Mouse (Mus musculus): ENCODE results near the gene Slc27a2. TPM values are rescaled to one million over a fixed set of nuclear protein-coding genes. Genes with fewer than 3 reads are reported as not detected.

Gene Slc27a2
- polyA plus RNA-seq, 1 experiment from 2014 or later, result 6.0 TPM

- Histone ChIP-seq H3K9me3 (no peaks in the 10 kb centered on the region), H3K27me3 (no peaks in the 10 kb centered on the region), H3K4me3 (no peak overlapping the region), H3K4me2 (no peak overlapping the region), H3K27ac (replicated peaks) (no peak overlapping the region), H3K4me1 (replicated peaks) (no peaks in the 10 kb centered on the region), H3K9ac (no peak overlapping the region), H3K36me3 (no peaks in the 10 kb centered on the region)
- no peak for ATAC-seq (ENCODE audit: low read depth)
- 33% methylated on average over 8 of the region's 8 CpGs for WGBS
Measured at GRCm38 (mm10) chr2:126618470-126619179, 66.4 kb downstream of the Slc27a2 start.

- H3K4me1 ChIP-seq (replicated peaks), result no peaks in the 10 kb centered on the region
- H3K4me2 ChIP-seq, result no peak within 1 kb of the TSS
- no peak within 1 kb of the TSS for H3K9ac ChIP-seq
- WGBS, result 84% methylated on average over 14 of the region's 14 CpGs
- H3K9me3 ChIP-seq, result no peaks in the 10 kb centered on the region
- H3K27me3 ChIP-seq, result no peaks in the 10 kb centered on the region
- H3K4me3 ChIP-seq, result no peak within 1 kb of the TSS
- no peak within 1 kb of the TSS for H3K27ac ChIP-seq (replicated peaks)
- no peak for ATAC-seq (ENCODE audit: low read depth)
- H3K36me3 ChIP-seq, result no peaks in the 10 kb centered on the region
Measured at GRCm38 (mm10) chr2:126619249-126619704, 67.1 kb downstream of the Slc27a2 start, which contains the start of gene Hdc. Gene Hdc (minus strand): TSS chr2:126619299.

GRCm38 (mm10) chr2:126622455-126622854 lies 70.2 kb downstream of the Slc27a2 start:
- no peak overlapping the region for H3K4me3 ChIP-seq
- WGBS, result 78% methylated on average over 2 of the region's 2 CpGs
- no peaks in the 10 kb centered on the region for H3K4me1 ChIP-seq (replicated peaks)

GRCm38 (mm10) chr2:126623138-126623537 lies 70.9 kb downstream of the Slc27a2 start:
- no peaks in the 10 kb centered on the region for H3K4me1 ChIP-seq (replicated peaks)
- H3K9ac ChIP-seq, result no peak overlapping the region
- no peak overlapping the region for H3K27ac ChIP-seq (replicated peaks)
- no peaks in the 10 kb centered on the region for H3K27me3 ChIP-seq
- no peak for ATAC-seq (ENCODE audit: low read depth)
- H3K4me3 ChIP-seq, result no peak overlapping the region
- peaks cover 9% of the 10 kb centered on the region; the same call in 1 of the 2 replicates for H3K36me3 ChIP-seq
- no peaks in the 10 kb centered on the region for H3K9me3 ChIP-seq
- no peak overlapping the region for H3K4me2 ChIP-seq

More at GRCm38 (mm10) chr2:126622455-126622854, 70.2 kb downstream of the Slc27a2 start:
- H3K9me3 ChIP-seq, result no peaks in the 10 kb centered on the region
- ATAC-seq (ENCODE audit: low read depth), result no peak
- H3K36me3 ChIP-seq, result peaks cover 3% of the 10 kb centered on the region; the same call in 1 of the 2 replicates
- no peak overlapping the region for H3K9ac ChIP-seq
- H3K27me3 ChIP-seq, result no peaks in the 10 kb centered on the region
- no peak overlapping the region for H3K4me2 ChIP-seq
- H3K27ac ChIP-seq (replicated peaks), result no peak overlapping the region

GRCm38 (mm10) chr2:126628455-126628995 lies 76.3 kb downstream of the Slc27a2 start:
- H3K27ac ChIP-seq (replicated peaks), result no peak overlapping the region
- no peak overlapping the region for H3K4me3 ChIP-seq
- no peak for ATAC-seq (ENCODE audit: low read depth)
- peaks cover 37% of the 10 kb centered on the region for H3K36me3 ChIP-seq
- no peaks in the 10 kb centered on the region for H3K27me3 ChIP-seq
- H3K4me1 ChIP-seq (replicated peaks), result no peaks in the 10 kb centered on the region
- no peaks in the 10 kb centered on the region for H3K9me3 ChIP-seq
- no peak overlapping the region for H3K4me2 ChIP-seq
- WGBS, result 88% methylated on average over 9 of the region's 9 CpGs
- no peak overlapping the region for H3K9ac ChIP-seq

- no peaks in the 10 kb centered on the region for H3K4me1 ChIP-seq (replicated peaks)
- H3K27me3 ChIP-seq, result no peaks in the 10 kb centered on the region
- no peak overlapping the region for H3K9ac ChIP-seq
- no peak for ATAC-seq (ENCODE audit: low read depth)
- WGBS, result 90% methylated on average over 2 of the region's 2 CpGs
- no peak overlapping the region for H3K27ac ChIP-seq (replicated peaks)
- H3K36me3 ChIP-seq, result peaks cover 47% of the 10 kb centered on the region
- H3K4me2 ChIP-seq, result no peak overlapping the region
- H3K9me3 ChIP-seq, result no peaks in the 10 kb centered on the region
- H3K4me3 ChIP-seq, result no peak overlapping the region
Measured at GRCm38 (mm10) chr2:126633165-126633564, 81.0 kb downstream of the Slc27a2 start.

GRCm38 (mm10) chr2:126635939-126636823 lies 84.0 kb downstream of the Slc27a2 start:
- no peak for ATAC-seq (ENCODE audit: low read depth)
- H3K27ac ChIP-seq (replicated peaks), result no peak overlapping the region
- no peak overlapping the region for H3K9ac ChIP-seq
- H3K36me3 ChIP-seq, result peaks cover 45% of the 10 kb centered on the region
- H3K4me3 ChIP-seq, result no peak overlapping the region
- no peaks in the 10 kb centered on the region for H3K27me3 ChIP-seq
- 85% methylated on average over 12 of the region's 12 CpGs for WGBS
- no peaks in the 10 kb centered on the region for H3K4me1 ChIP-seq (replicated peaks)
- H3K4me2 ChIP-seq, result no peak overlapping the region
- no peaks in the 10 kb centered on the region for H3K9me3 ChIP-seq

Other genes starting within 250 kb of the Slc27a2 start
- gene Atp8b4, start 51.7 kb upstream of the Slc27a2 start, polyA plus RNA-seq (2015; fragmentation: Nextera tagmentation; extraction: Ambion mirVana), result 0.06 TPM in 1 of 2 replicates, not detected in the other
- gene Hdc, start 66.9 kb downstream of the Slc27a2 start, polyA plus RNA-seq (2015; fragmentation: Nextera tagmentation; extraction: Ambion mirVana), result 0.15 and 0.58 TPM in 2 replicates
- gene Gabpb1, start 123.9 kb downstream of the Slc27a2 start, polyA plus RNA-seq (2015; fragmentation: Nextera tagmentation; extraction: Ambion mirVana), result 47.9 and 55.3 TPM in 2 replicates
- gene Usp8, start 154.9 kb downstream of the Slc27a2 start, polyA plus RNA-seq (2015; fragmentation: Nextera tagmentation; extraction: Ambion mirVana), result 31.5 and 35.7 TPM in 2 replicates
- gene Usp50, start 231.1 kb downstream of the Slc27a2 start, polyA plus RNA-seq (2015; fragmentation: Nextera tagmentation; extraction: Ambion mirVana), result 2.1 and 2.9 TPM in 2 replicates

All from neural tube, embryonic 13.5 days (tissue).